Mouse (Mus musculus): ENCODE measurements around the gene Cuedc1.

GRCm38 (mm10) chr11:88067586-88068410 is 30.1 kb upstream of the Cuedc1 start, which contains the start of gene Vezf1:
- no peak for TF ChIP-seq EP300 (IDR thresholded peaks at IDR 0.05; ENCODE audit: insufficient read depth, low read depth, low read length)
- no peak for TF ChIP-seq CTCF (IDR thresholded peaks at IDR 0.05; ENCODE audit: low read depth, low read length)
